Mouse (Mus musculus) kidney, postnatal 4 days (tissue): ENCODE data around the gene Ets1.

Experiments used
- DNase-seq, 2 experiments: peaks; one replicate each; pipeline ENCODE4 v3.0.0; 2021; ENCODE audit warnings: mixed read lengths in 2 of 2

Ets1 gene

DNA sequence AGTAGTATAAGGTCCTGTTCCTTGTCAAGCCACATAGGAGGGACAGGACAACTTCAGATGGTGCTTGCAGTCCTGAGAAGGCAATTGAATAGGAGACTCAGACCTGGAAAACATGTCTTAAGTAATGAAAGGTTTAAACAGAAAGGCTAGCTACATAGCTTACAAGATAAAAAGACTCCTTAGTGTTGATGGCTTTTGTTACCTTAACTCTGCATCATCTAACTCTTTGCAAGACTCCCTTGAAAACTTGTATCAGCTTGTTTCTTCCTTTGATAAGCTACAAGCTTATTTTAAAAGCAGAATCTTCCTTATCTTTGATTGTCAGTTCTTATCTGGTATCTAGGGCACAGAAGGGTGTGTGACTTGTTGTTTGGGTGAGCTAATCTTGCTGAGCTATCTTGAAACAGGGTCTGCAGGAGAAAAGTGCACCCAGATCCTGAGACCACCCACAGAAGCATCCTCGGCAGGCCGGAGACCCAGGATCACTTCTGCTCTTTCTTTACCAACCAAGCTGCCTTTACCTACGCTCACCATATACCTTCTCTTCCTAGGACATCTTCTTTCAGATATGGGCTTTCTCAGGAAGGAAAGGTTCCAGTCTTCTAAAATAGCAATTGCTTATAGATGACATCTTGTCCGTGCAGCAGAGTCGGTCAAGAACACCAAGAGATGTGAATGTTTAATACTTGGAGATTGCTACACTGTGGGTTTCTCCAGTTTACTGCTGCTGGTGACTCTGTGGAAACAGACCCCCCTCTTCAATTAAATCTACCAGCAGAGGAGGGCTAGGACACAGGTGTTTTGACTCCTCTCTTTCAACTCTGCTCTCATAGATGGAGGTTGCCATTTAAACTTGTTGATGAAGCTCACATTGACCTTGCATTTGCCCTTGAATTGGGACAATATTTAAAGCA lies 19.2 kb upstream of the Ets1 start:
- no peak for DNase-seq

DNA sequence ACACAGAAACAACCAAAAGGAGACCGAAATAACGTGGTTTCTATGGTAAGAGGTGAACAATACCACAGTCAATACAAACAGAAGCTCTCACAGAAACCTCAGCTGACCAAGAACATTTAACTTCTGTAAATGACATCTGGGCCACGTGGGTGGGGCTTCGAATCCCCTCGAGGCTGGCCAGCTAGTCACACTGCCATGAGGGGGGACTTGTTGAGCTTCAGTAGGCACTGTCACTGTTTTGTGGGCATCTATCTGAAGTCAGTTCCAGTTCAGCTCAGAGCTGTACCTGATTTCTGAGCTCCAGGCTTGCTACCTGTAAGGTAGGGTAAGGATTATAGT lies 18.6 kb upstream of the Ets1 start:
- DNase-seq, result no peak

GRCm38 (mm10) chr9:32618544-32619120 lies 17.4 kb upstream of the Ets1 start:
- no peak for DNase-seq

GRCm38 (mm10) chr9:32619661-32620060 lies 16.4 kb upstream of the Ets1 start:
- no peak for DNase-seq

GRCm38 (mm10) chr9:32620446-32620845 lies 15.6 kb upstream of the Ets1 start:
- DNase-seq, result no peak

- no peak for DNase-seq
Measured at GRCm38 (mm10) chr9:32629385-32629981, 6.5 kb upstream of the Ets1 start.

DNA sequence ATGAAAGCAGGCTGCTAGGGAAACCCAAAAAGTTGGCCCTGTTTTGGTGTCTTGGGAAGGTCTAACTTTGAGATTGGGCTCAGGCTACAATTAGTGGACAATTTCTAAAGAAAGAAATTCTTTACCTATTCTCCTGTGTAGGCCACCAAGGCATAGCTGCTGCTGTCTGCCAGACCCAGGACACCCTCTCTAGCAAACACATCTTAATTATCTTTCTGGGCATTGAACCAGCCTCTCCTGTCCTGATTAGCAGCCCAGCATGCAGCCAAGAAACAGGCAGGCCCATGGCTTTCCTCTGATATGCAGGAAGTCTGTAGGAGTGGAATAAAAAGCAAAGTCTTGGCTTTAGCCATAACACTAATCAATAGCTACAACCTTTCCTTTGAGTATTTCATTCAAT lies 4.7 kb upstream of the Ets1 start:
- no peak for DNase-seq

DNA sequence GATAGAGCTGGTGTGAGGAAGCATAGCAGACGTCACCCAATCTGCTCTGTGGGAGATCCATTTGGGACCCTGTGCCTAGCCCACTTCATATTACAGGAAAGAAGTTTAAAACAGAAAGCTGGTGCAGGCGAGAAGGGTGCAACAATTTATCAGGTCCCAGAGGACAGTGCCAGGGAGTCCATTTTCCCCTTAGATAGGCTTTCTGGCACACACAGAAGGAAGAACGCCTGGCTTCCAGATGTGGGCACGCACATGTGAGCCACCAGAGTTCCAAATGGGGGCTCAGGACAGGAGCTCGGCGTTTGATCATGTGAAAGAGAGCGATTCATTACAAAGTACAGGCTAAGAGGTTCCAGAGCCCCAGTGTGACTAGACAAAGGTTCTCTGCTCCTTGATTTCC lies 3.8 kb upstream of the Ets1 start:
- DNase-seq, result no peak

DNA sequence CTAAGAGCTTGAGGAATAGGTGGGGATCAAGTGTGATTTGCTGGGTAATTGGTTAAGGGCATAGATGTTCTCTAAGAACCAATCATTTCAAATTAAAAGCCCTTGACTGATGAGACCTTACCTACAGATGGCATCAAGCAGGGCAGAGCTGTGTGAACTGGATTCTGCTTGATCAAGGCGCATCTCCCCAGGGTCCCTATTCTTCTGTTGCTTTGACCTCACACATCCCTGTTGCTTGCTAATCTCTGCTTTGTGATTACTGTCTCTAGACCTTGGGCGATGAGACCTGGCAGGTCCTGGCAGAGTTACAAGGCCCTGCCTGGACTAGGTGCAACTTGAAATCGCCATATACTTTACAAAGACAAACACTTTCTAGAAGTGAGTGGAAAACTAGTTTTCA lies 9.0 kb downstream of the Ets1 start:
- DNase-seq, result no peak

GRCm38 (mm10) chr9:32645475-32645874 lies 9.5 kb downstream of the Ets1 start:
- DNase-seq, result no peak

GRCm38 (mm10) chr9:32646539-32647258 lies 10.7 kb downstream of the Ets1 start:
- DNase-seq, result peak; percentile 70 to 80

DNA sequence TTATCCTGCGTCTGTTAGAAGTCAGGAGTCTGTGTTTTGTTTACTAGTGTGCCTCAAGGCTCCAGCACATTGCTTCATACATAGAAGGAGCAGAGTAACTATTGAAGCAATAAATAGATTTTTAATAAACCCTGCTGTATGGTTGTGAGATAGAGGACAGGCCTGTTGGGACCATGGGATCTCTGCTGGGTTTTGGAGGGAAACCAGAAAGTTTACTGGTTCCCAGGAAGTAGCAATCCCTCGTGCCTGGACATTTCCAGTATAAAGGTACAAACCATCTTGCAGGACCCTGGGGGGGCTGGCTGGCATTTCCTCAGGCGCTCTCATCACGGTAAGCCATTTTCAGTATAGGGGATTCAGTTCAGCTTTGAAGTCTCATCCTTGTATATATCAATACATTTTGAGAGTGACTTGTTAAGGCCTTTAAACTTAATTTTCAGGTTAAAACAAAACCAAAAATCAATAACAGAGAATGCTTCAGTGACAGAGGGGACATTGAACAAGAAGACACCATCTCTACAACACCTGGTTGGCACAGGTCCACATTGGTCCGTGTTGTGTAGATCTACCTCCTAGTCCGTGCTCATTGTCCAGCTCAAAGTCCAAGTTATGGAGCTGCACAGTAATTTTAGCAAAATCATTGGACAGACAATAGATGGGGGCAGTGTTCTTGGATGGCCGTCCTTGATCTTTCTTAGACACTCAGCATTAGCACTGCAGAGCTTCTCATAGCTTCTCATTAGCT lies 11.7 kb downstream of the Ets1 start:
- DNase-seq, result no peak

DNA sequence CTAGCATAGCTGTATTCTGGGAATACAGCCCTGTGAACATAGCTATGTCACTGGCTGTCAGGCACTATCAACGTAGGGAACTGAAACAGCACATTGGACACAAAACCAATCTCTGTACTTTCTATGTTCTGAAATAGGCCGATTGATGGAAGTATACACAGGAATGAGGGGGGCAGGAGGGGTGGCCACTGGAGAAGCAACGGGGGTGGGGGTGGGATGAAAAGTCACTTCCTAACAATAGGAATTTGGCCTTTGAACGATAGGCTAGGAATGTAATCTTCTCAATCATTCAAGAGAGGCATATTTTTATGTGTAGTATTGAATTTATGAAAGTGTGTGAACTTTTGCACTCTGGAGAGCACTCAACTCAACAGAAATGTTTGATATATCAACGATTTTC lies 12.3 kb downstream of the Ets1 start:
- peak in 1 of 2 experiments; percentile 57 for DNase-seq

DNA sequence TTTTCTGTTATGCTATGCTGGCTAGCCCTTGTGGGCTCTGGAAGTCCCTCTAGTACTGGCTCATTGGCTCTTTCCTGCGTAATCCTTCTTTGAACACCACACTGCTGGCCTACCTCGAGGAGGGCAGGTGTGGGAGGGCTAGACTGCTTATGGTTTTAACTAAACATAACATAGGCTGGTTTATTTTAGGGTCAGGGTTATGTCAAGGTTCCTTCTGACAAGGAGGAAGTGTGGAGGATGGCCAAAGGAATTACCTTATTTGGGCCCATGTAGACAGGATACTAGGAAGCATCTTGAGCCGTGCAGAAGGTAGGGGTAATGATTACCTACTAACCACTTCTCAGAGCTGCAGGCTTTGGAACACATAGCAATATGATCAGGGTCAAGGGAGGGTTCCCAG lies 14.7 kb downstream of the Ets1 start:
- DNase-seq, result no peak

DNA sequence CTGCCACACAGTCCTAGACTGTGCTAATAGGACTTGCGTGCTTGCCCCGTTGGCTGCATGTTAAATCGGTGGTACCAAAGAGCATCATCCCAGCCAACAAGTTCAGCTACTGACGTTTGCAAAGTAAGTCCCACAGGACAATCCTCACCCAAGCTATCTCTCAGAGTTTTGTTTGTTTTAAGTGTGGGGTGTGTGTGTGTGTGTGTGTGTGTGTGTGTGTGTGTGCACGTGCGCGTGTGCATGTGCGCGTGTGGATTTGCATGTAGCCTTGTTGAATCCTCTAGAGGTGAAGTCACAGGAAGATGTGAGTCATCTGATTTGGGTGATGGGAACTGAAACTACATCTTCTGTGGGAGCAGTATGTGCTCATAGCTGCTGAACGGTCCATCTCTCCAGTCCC lies 16.1 kb downstream of the Ets1 start:
- DNase-seq, result no peak

- DNase-seq, result no peak
Measured at GRCm38 (mm10) chr9:32654305-32654704, 18.3 kb downstream of the Ets1 start.

GRCm38 (mm10) chr9:32656351-32656844 lies 20.4 kb downstream of the Ets1 start:
- DNase-seq, result no peak

DNA sequence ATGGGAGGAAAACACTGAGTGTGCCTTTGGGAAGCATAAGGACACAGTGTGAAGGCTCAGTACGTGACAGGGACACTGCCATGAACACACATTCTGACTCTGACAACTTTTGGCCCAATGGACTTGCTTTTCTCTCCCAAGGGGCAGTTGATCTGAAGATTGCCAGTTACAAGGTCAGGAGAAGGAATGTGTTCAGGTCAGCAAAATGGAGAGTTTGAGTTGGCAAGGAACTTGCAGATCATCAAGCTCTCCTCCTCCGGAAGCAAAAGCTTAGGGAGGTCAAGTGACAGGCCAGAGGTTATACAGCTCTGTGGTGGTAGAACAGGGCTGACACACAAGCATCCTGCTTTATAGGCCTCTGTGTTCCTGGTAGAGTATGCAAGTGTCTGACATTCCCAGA lies 21.1 kb downstream of the Ets1 start:
- DNase-seq, result peak; percentile 51 to 64

DNA sequence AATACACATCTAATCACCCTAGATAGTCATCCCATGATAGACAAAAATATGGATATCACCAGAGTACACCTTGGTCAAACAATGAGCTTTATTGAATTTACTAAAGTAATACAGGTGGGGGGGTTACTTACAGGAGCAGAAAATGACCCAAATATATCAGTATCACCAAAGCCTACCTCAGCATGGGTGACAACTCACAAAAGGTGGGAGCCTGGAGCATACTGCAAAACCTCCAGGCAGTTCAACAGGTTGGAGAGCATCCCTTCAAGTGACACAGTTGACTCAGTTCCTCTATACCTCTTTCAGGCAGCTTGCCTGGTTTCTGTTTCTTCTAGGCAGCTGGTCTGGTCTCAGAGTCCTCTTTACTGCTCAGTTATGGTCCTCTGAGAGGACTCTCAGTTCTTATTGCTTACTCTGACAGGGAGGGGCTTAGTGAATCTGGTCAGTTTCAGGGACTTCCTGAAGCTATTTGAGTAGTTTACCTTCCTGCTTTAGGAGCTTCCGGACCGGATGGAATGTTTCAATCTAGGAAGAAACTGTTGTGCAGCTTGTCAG lies 24.5 kb downstream of the Ets1 start:
- no peak for DNase-seq

DNA sequence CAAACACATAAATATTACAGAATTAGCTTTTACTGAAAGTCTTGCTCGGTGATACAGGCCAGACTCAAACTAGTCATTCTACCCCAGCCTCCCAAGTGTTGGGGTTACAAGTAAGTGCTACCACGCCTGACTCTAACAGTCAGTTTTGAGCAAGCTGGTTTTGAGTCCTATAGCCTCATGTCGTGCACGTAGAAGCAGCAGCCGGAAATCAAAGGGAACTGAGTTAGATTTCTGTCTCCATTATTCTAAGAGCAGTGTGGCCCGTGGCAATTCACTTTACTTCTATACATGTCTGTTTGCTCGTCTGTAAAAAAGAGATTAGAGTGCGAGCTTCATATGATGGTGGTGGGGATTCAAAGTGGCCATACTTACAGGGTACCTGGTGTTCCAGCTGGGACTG lies 25.1 kb downstream of the Ets1 start:
- no peak for DNase-seq

GRCm38 (mm10) chr9:32661561-32661960 lies 25.5 kb downstream of the Ets1 start:
- no peak for DNase-seq
